9 mouse cellular contexts compared by ENCODE assay signal in the genomic region with DNA sequence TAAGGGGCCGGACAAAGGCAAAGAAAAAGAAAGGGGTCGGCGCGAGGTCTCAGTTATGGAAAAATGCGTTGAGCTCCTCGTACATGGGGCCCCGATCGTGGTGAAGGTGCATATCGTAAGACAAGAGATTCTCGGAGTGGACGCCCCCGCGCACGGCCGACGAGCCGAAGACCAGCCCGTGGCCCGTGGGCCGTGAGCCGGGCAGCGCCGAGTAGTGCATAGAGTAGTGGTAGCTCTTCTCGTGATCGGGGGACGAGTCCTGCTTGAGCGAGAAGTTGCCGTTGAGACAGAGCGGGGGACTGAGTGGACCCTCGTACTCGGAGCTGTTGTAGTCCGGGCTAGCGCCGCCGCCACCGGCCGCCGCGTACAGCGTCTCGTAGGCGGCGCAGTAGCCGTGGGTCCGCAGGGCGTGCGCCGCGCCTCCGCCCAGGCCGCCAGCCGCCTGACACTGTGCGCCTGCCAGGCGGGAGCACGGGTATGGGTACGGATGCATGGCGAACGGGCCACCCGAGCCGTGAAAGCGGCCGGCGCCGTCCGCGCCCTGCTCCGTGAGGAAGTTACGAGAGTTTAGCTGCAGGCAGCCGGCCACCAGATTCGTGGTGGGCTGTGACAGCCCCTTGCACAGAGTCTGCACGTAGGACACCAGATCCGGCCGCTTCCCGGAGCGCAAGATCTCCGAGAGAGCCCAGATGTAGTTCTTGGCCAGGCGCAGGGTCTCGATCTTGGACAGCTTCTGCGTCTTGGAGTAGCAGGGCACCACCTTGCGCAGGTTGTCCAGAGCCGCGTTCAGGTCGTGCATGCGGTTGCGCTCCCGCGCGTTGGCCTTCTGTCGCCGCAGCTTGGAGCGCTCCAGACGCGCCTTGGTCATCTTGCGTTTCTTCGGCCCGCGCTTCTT. TPM values are rescaled to one million over a fixed set of nuclear protein-coding genes. Genes with fewer than 3 reads are reported as not detected.
DNase-seq lines count a peak whose midpoint lies in the region; TF ChIP-seq lines count a peak whose summit lies in the region.
"Had no signal": no experiment of that assay in that cellular context is flagged by ENCODE, and none has a peak within 500 bp of the region (broad histone marks: within the 10 kb centered on the region; RNA-seq: fewer than 3 reads in every experiment).

No protein-coding gene starts in this region.

- no peaks in the 10 kb centered on the region for H3K36me3 ChIP-seq in thymus, adult 2 months (ENCODE audit: control insufficient read depth, insufficient read depth, low read length)
- no peaks in the 10 kb centered on the region for H3K36me3 ChIP-seq in limb, embryonic 10.5 days
- no peaks in the 10 kb centered on the region for H3K36me3 ChIP-seq in splenic B cell, adult 2 months (ENCODE audit: control insufficient read depth, insufficient read depth, low read length, poor library complexity, severe bottlenecking)

- no peaks in the 10 kb centered on the region for H3K9me3 ChIP-seq in limb, embryonic 10.5 days (replicated peaks)

- intact Hi-C loops in gastrocnemius, adult 2 months (cut with DNase I), result no loop called here

- no peak for TF ChIP-seq CTCF in gastrocnemius, adult 2 months (IDR thresholded peaks at IDR 0.05)
- TF ChIP-seq CTCF in thymus, adult 2 months (IDR thresholded peaks at IDR 0.05; ENCODE audit: borderline replicate concordance, control insufficient read depth, extremely low read depth, insufficient read depth, low read length, poor library complexity), result no peak
- TF ChIP-seq CTCF in lung, adult 2 months (IDR thresholded peaks at IDR 0.05; ENCODE audit: insufficient read depth, low read length), result no peak

- no peak overlapping the region for H3K27ac ChIP-seq in gastrocnemius, adult 2 months
- no peak overlapping the region for H3K27ac ChIP-seq in thymus, adult 2 months (ENCODE audit: control insufficient read depth, insufficient read depth, low read length)
- H3K27ac ChIP-seq in limb, embryonic 10.5 days, result no peak overlapping the region

- 4% methylated on average over 97 of the region's 97 CpGs for WGBS in thymus, adult 2 months
- WGBS in limb, embryonic 10.5 days, result under 1% methylated on average over 97 of the region's 97 CpGs
- 1% methylated on average over 97 of the region's 97 CpGs for WGBS in lung, adult 2 months

- H3K27me3 ChIP-seq in thymus, adult 2 months (ENCODE audit: control insufficient read depth, insufficient read depth, low read length), result peaks cover 42% of the 10 kb centered on the region
- H3K27me3 ChIP-seq in limb, embryonic 10.5 days (ENCODE audit: low read depth, poor library complexity, severe bottlenecking), result peaks cover 100% of the 10 kb centered on the region
- peaks cover 4% of the 10 kb centered on the region for H3K27me3 ChIP-seq in splenic B cell, adult 2 months (ENCODE audit: control insufficient read depth, insufficient read depth, low read length, poor library complexity, severe bottlenecking)

- peak overlapping the region; percentile 50 for H3K4me3 ChIP-seq in gastrocnemius, adult 2 months
- H3K4me3 ChIP-seq in thymus, adult 2 months (ENCODE audit: control insufficient read depth, insufficient read depth, low read length), result no peak overlapping the region
- peak overlapping the region; percentile 37 for H3K4me3 ChIP-seq in limb, embryonic 10.5 days
- no peak overlapping the region for H3K4me3 ChIP-seq in lung, adult 2 months (replicated peaks; ENCODE audit: extremely low read depth, low read depth, low read length)

- no peak for DNase-seq in gastrocnemius, adult 2 months
- no peak for DNase-seq in gastrocnemius, adult 18-20 months (ENCODE audit: low spot score)
- DNase-seq in thymus, postnatal 4 days, result peak; percentile 33
- no peak for DNase-seq in thymus, adult 2 months
- DNase-seq in limb, embryonic 10.5 days (ENCODE audit: low spot score), result peak; percentile 73
- peak; percentile 40 for DNase-seq in splenic B cell, adult 2 months (ENCODE audit: low read depth, low spot score)
- DNase-seq in thymus, postnatal 10 days (ENCODE audit: low spot score in 2 of 2), result no peak
- DNase-seq in lung, adult 2 months, result no peak

- H3K4me1 ChIP-seq in thymus, adult 2 months (replicated peaks; ENCODE audit: control insufficient read depth, insufficient read depth, low read length), result no peaks in the 10 kb centered on the region; the same call in 1 of the 2 replicates
- H3K4me1 ChIP-seq in limb, embryonic 10.5 days, result peaks cover 22% of the 10 kb centered on the region
- peaks cover 7% of the 10 kb centered on the region; the same call in 1 of the 2 replicates for H3K4me1 ChIP-seq in lung, adult 2 months (ENCODE audit: control insufficient read depth, insufficient read depth, low read length)

- TF ChIP-seq POLR2A in thymus, adult 2 months (IDR thresholded peaks at IDR 0.05; ENCODE audit: control insufficient read depth, extremely low read depth, insufficient read depth, low read length, poor library complexity), result no peak
- TF ChIP-seq POLR2A in lung, adult 2 months (IDR thresholded peaks at IDR 0.05; ENCODE audit: borderline replicate concordance, extremely low read depth, low read depth, low read length), result no peak

RNA-seq across cellular contexts. Expression of a gene that starts 2.1 kb away (rescaled TPM):
- not detected for total RNA-seq in gastrocnemius, adult 2 months (2021)
- not detected for total RNA-seq in gastrocnemius, adult 18-20 months (2021)
- polyA plus RNA-seq in thymus, adult 2 months (2012; rRNA removed), result 0.12 and 0.22 TPM in 2 replicates
- polyA plus RNA-seq in limb, embryonic 10.5 days (2016; fragmentation: Nextera tagmentation; extraction: Ambion mirVana), result not detected in 2 replicates
- polyA plus RNA-seq in lung, adult 2 months (2012; rRNA removed), result not detected in 2 replicates
- polyA plus RNA-seq: C2C12 had no signal

RNA-seq across cellular contexts. Expression of a gene that starts 20.8 kb away (rescaled TPM):
- not detected for total RNA-seq in gastrocnemius, adult 2 months (2021)
- total RNA-seq in gastrocnemius, adult 18-20 months (2021), result under 1 TPM; 0.18 to 0.31 TPM
- 5.9 and 11.5 TPM in 2 replicates for polyA plus RNA-seq in thymus, adult 2 months (2012; rRNA removed)
- polyA plus RNA-seq in limb, embryonic 10.5 days (2016; fragmentation: Nextera tagmentation; extraction: Ambion mirVana), result 0.13 TPM in 2 replicates
- 20.0 and 22.1 TPM in 2 replicates for polyA plus RNA-seq in lung, adult 2 months (2012; rRNA removed)

RNA-seq across cellular contexts. Expression of a gene that starts 30.8 kb away (rescaled TPM):
- 10 to 100 TPM; 11.8 to 12.1 TPM for total RNA-seq in gastrocnemius, adult 2 months (2021)
- total RNA-seq in gastrocnemius, adult 18-20 months (2021), result 10 to 100 TPM; 11.1 to 13.6 TPM
- polyA plus RNA-seq in thymus, adult 2 months (2012; rRNA removed), result 260 and 271 TPM in 2 replicates
- 37.8 and 41.3 TPM in 2 replicates for polyA plus RNA-seq in limb, embryonic 10.5 days (2016; fragmentation: Nextera tagmentation; extraction: Ambion mirVana)
- 131 and 143 TPM in 2 replicates for polyA plus RNA-seq in lung, adult 2 months (2012; rRNA removed)

RNA-seq across cellular contexts. Expression of a gene that starts 56.2 kb away (rescaled TPM):
- 1,000 to 10,000 TPM; 3,050 to 3,067 TPM for total RNA-seq in gastrocnemius, adult 2 months (2021)
- 1,000 to 10,000 TPM; 3,864 to 4,194 TPM for total RNA-seq in gastrocnemius, adult 18-20 months (2021)
- polyA plus RNA-seq in thymus, adult 2 months (2012; rRNA removed), result 9.9 and 83.8 TPM in 2 replicates
- polyA plus RNA-seq in limb, embryonic 10.5 days (2016; fragmentation: Nextera tagmentation; extraction: Ambion mirVana), result 0.16 and 0.40 TPM in 2 replicates
- 73.7 and 136 TPM in 2 replicates for polyA plus RNA-seq in lung, adult 2 months (2012; rRNA removed)

RNA-seq across cellular contexts. Expression of a gene that starts 58.9 kb away (rescaled TPM):
- 1 to 10 TPM; 1.8 to 5.9 TPM for total RNA-seq in gastrocnemius, adult 2 months (2021)
- 1 to 10 TPM; 1.2 to 8.2 TPM for total RNA-seq in gastrocnemius, adult 18-20 months (2021)
- 0.77 and 1.3 TPM in 2 replicates for polyA plus RNA-seq in thymus, adult 2 months (2012; rRNA removed)
- polyA plus RNA-seq in limb, embryonic 10.5 days (2016; fragmentation: Nextera tagmentation; extraction: Ambion mirVana), result 0.61 TPM in 1 of 2 replicates, not detected in the other
- 2.0 and 3.5 TPM in 2 replicates for polyA plus RNA-seq in lung, adult 2 months (2012; rRNA removed)

Comparison
In these comparisons a context has a peak if more than half of its experiments do, and no peak if none do; other contexts are left out.
1. DNase-seq: peak in thymus, postnatal 4 days (single experiment), limb, embryonic 10.5 days (single experiment) and splenic B cell, adult 2 months (single experiment); none in gastrocnemius, adult 2 months (single experiment), gastrocnemius, adult 18-20 months (single experiment), thymus, adult 2 months (single experiment), thymus, postnatal 10 days (0 of 2) and lung, adult 2 months (single experiment).
2. H3K4me3 ChIP-seq: peak in gastrocnemius, adult 2 months (single experiment) and limb, embryonic 10.5 days (single experiment); none in thymus, adult 2 months (single experiment) and lung, adult 2 months (single experiment).